Mouse (Mus musculus): Measurements from ENCODE around the gene 4930452B06Rik. TPM values are rescaled to one million over a fixed set of nuclear protein-coding genes. Genes with fewer than 3 reads are reported as not detected.

The 4930452B06Rik gene
- polyA plus RNA-seq, 1 experiment from 2014 or later = 1.5 TPM

DNA sequence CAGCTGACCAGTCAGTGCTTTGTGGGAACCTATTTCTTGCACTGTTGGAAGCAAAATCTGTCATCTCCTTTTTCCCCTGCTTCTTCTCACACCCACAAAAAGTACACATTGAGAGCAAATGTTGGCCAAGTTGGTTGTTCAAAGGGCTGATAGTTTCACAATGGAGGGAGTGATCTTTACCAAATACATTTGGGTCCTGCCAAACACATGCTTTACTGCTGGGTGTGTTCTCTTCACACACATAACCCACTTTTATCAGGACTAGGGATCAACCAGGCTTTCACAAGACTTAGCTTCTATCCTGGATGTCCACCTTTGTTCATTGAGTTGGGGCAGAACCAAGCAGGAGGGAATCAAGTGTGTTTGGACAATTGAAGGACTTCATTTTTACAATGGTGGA lies 267.5 kb downstream of the 4930452B06Rik start:
- H3K27me3 ChIP-seq = no peaks in the 10 kb centered on the region
- H3K4me3 ChIP-seq (replicated peaks) = no peak overlapping the region
- no peak overlapping the region for H3K9ac ChIP-seq
- H3K4me2 ChIP-seq = no peak overlapping the region
- H3K27ac ChIP-seq = no peak overlapping the region
- no peaks in the 10 kb centered on the region for H3K9me3 ChIP-seq (replicated peaks)
- DNase-seq (no peak), ATAC-seq (ENCODE audit: low read depth) (no peak)
- no peaks in the 10 kb centered on the region for H3K4me1 ChIP-seq (replicated peaks)
- no peaks in the 10 kb centered on the region for H3K36me3 ChIP-seq

DNA sequence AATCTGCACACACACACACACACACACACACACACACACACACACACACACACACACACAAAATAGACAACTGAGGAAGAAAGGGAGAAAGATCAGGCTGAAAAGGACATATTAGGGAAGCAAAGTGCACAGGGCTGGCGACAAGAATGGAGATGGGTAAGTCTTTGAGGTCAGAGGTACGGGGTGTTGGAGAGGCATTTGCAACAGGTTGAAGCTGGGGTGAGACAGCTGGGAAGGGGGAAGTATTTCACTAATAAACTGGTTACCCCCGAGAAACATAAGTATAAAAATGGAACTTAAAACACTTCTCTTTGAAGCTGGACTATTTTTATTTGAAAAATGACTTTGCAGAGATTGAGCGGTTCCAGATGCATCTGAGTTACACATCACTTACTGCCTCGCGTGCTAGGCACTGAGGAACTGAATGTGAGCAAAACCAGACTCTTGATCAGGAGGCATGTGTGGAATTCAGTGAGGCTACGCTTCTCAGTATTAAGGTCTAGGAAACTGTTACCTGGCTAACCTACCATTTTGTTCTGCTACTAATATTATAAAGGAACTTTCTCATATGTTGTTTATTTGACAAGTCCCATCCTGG lies 270.3 kb downstream of the 4930452B06Rik start:
- no peak for DNase-seq
- 63% methylated on average over 7 of the region's 7 CpGs for WGBS (ENCODE audit: insufficient replicate concordance)
- H3K4me3 ChIP-seq (replicated peaks) = no peak overlapping the region
- no peaks in the 10 kb centered on the region for H3K36me3 ChIP-seq
- H3K4me2 ChIP-seq = no peak overlapping the region
- ATAC-seq (ENCODE audit: low read depth) = no peak
- no peak overlapping the region for H3K27ac ChIP-seq
- H3K27me3 ChIP-seq = no peaks in the 10 kb centered on the region
- H3K4me1 ChIP-seq (replicated peaks) = no peaks in the 10 kb centered on the region
- no peaks in the 10 kb centered on the region for H3K9me3 ChIP-seq (replicated peaks)
- no peak overlapping the region for H3K9ac ChIP-seq

DNA sequence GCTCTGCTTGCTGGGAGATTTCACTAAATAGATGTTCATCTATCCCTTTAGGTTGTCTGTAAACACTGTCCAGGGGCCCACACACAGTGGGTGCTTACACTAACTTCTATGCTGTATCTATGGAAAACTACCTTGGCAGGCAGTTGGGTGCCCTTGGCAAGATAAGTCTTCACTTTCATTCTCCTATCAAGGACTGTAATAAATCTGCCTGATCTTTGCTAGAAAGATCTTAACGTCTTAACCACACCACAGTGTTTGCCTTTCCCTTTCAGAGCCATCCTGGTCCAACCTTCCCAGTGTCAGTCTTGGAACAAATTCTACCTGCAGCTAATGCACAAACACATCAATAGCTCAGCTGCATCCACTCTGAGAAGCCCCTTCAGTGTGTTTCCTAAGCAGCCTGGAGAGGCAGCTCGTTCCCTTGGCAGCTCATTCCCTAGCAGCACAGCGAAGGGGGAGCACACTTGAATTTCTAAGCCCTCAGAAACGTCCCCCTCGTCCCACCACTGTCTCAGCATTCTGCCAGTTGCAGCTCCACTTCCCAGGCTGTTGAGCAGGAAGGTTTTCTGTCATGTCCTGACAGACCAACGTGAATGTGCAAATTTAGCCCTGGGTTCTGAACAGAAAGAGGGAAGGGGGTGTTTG lies 273.7 kb downstream of the 4930452B06Rik start:
- H3K4me1 ChIP-seq (replicated peaks) = no peaks in the 10 kb centered on the region
- DNase-seq (no peak), ATAC-seq (ENCODE audit: low read depth) (no peak)
- no peaks in the 10 kb centered on the region for H3K9me3 ChIP-seq (replicated peaks)
- H3K9ac ChIP-seq = no peak overlapping the region
- no peak overlapping the region for H3K4me2 ChIP-seq
- 36% methylated on average over 6 of the region's 6 CpGs for WGBS (ENCODE audit: insufficient replicate concordance)
- no peaks in the 10 kb centered on the region for H3K27me3 ChIP-seq
- H3K4me3 ChIP-seq (replicated peaks) = no peak overlapping the region
- no peak overlapping the region for H3K27ac ChIP-seq
- H3K36me3 ChIP-seq = no peaks in the 10 kb centered on the region

Measured in liver, embryonic 13.5 days (tissue).